In the genomic region with DNA sequence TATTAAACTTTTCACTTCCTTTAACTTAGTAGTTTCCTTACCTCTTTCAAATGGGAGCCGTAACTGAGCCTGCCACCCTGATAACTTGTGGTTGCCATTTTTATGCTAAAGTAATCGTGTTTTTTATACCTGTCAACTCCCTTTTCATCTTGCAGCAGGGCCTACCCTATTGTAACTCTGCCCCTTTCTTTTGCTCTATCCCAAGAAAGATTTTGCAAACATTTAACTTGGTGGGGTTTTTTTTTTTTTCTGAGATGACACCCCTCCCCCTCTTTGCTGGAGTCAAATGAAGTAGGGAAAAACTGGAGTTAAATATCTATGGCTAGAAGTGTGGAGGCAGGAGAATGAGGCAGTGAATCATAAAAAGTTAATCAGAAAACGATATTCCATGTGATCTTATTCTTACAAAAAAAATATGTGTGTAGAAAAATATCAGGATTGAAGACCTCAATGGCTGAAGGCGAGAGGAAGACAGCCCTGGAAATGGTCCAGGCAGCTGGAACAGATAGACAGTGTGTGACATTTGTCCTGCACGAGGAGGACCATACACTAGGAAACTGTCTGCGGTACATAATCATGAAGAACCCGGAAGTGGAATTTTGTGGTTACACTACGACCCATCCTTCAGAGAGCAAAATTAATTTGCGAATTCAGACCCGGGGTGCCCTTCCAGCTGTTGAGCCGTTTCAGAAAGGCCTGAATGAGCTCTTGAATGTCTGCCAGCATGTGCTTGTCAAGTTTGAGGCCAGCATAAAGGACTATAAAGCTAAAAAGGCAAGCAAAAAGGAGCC, we compare ENCODE assay signal across 7 mouse cellular contexts. TPM values are rescaled to one million over a fixed set of nuclear protein-coding genes. Genes with fewer than 3 reads are reported as not detected.
A peak's percentile ranks its signal among the peaks of the same experiment; 100 is the strongest.
DNase-seq lines count a peak whose midpoint lies in the region; ATAC-seq lines count a peak whose summit lies in the region.

No protein-coding gene starts in this region.

- 69% methylated on average over 11 of the region's 11 CpGs for WGBS in neural tube, embryonic 11.5 days
- 49% methylated on average over 11 of the region's 11 CpGs for WGBS in forebrain, embryonic 14.5 days
- WGBS in neural tube, embryonic 15.5 days: 49% methylated on average over 11 of the region's 11 CpGs

- peak overlapping the region; percentile 86 for H3K4me3 ChIP-seq in neural tube, embryonic 11.5 days (ENCODE audit: low read depth, low read length)
- H3K4me3 ChIP-seq in forebrain, embryonic 14.5 days (ENCODE audit: low read depth, low read length): peak overlapping the region; percentile 62
- peak overlapping the region; percentile 58 for H3K4me3 ChIP-seq in neural tube, embryonic 15.5 days (replicated peaks)

- H3K4me2 ChIP-seq in neural tube, embryonic 11.5 days (ENCODE audit: low read depth): peak overlapping the region; percentile 96
- H3K4me2 ChIP-seq in forebrain, embryonic 14.5 days (ENCODE audit: low read length): peak overlapping the region; percentile 93
- H3K4me2 ChIP-seq in neural tube, embryonic 15.5 days: peak overlapping the region; percentile 97

- H3K27me3 ChIP-seq in neural tube, embryonic 11.5 days (ENCODE audit: control insufficient read depth, insufficient read depth, low read length): no peaks in the 10 kb centered on the region
- no peaks in the 10 kb centered on the region for H3K27me3 ChIP-seq in forebrain, embryonic 14.5 days (replicated peaks; ENCODE audit: control insufficient read depth, insufficient read depth, low read length)
- H3K27me3 ChIP-seq in neural tube, embryonic 15.5 days (replicated peaks): no peaks in the 10 kb centered on the region; the same call in 1 of the 2 replicates

- H3K9me3 ChIP-seq in neural tube, embryonic 11.5 days (ENCODE audit: control insufficient read depth, low read length): no peaks in the 10 kb centered on the region
- no peaks in the 10 kb centered on the region for H3K9me3 ChIP-seq in forebrain, embryonic 14.5 days (replicated peaks; ENCODE audit: control insufficient read depth, low read length)
- H3K9me3 ChIP-seq in neural tube, embryonic 15.5 days (replicated peaks): no peaks in the 10 kb centered on the region

- no peak overlapping the region for H3K27ac ChIP-seq in neural tube, embryonic 11.5 days (ENCODE audit: low read depth, low read length)
- no peak overlapping the region for H3K27ac ChIP-seq in forebrain, embryonic 14.5 days (ENCODE audit: low read depth, low read length)
- no peak overlapping the region for H3K27ac ChIP-seq in neural tube, embryonic 15.5 days (replicated peaks)

- peaks cover 11% of the 10 kb centered on the region for H3K4me1 ChIP-seq in neural tube, embryonic 11.5 days (ENCODE audit: control insufficient read depth, insufficient read depth, low read length)
- peaks cover 12% of the 10 kb centered on the region for H3K4me1 ChIP-seq in forebrain, embryonic 14.5 days (ENCODE audit: control insufficient read depth, insufficient read depth, low read length)
- H3K4me1 ChIP-seq in neural tube, embryonic 15.5 days: peaks cover 27% of the 10 kb centered on the region

- no peak for ATAC-seq in neural tube, embryonic 11.5 days (ENCODE audit: insufficient read depth, low FRiP score, low TSS enrichment)
- no peak for ATAC-seq in forebrain, embryonic 14.5 days
- ATAC-seq in neural tube, embryonic 15.5 days (ENCODE audit: low FRiP score): no peak

- peak overlapping the region; percentile 59 for H3K9ac ChIP-seq in neural tube, embryonic 11.5 days (ENCODE audit: low read length)
- peak overlapping the region; percentile 80; the same call in 1 of the 2 replicates for H3K9ac ChIP-seq in forebrain, embryonic 14.5 days (ENCODE audit: low read length)
- H3K9ac ChIP-seq in neural tube, embryonic 15.5 days (replicated peaks): peak overlapping the region; percentile 79

- DNase-seq in neural tube, embryonic 11.5 days (ENCODE audit: low spot score): no peak
- DNase-seq in neural tube, embryonic 10.5 days (ENCODE audit: extremely low spot score, low spot score): no peak
- no peak for DNase-seq in forebrain, embryonic 14.5 days (ENCODE audit: low spot score)
- peak; percentile 63 to 67 for DNase-seq in kidney, postnatal 25 days
- DNase-seq in layer of hippocampus, postnatal 36 days: no peak
- no peak for DNase-seq in thymus, postnatal 0 days (ENCODE audit: low spot score)

- no peaks in the 10 kb centered on the region for H3K36me3 ChIP-seq in neural tube, embryonic 11.5 days (ENCODE audit: control insufficient read depth, insufficient read depth, low read length)
- 0 out of 2 replicates have a peak, but pooled peaks cover 3% of the 10 kb centered on the region for H3K36me3 ChIP-seq in forebrain, embryonic 14.5 days (ENCODE audit: control insufficient read depth, insufficient read depth, low read length)
- H3K36me3 ChIP-seq in neural tube, embryonic 15.5 days: no peaks in the 10 kb centered on the region

RNA-seq across cellular contexts. Expression of a gene that starts 1.5 kb away (rescaled TPM):
- polyA plus RNA-seq in neural tube, embryonic 11.5 days (2014; fragmentation: Nextera tagmentation; extraction: Ambion mirVana): 106 and 113 TPM in 2 replicates
- polyA plus RNA-seq in forebrain, embryonic 14.5 days (2014; fragmentation: Nextera tagmentation; extraction: Ambion mirVana): 121 and 135 TPM in 2 replicates
- 106 and 112 TPM in 2 replicates for polyA plus RNA-seq in neural tube, embryonic 15.5 days (2015; fragmentation: Nextera tagmentation; extraction: Ambion mirVana)
- 10 to 100 TPM; 64.7 to 68.5 TPM for total RNA-seq in layer of hippocampus, postnatal 36 days (2021)
- 188 and 189 TPM in 2 replicates for polyA plus RNA-seq in thymus, postnatal 0 days (2015; fragmentation: Nextera tagmentation; extraction: Ambion mirVana)

RNA-seq across cellular contexts. Expression of a gene that starts 1.9 kb away (rescaled TPM):
- polyA plus RNA-seq in neural tube, embryonic 11.5 days (2014; fragmentation: Nextera tagmentation; extraction: Ambion mirVana): 9.8 and 10.5 TPM in 2 replicates
- 8.1 and 10.9 TPM in 2 replicates for polyA plus RNA-seq in forebrain, embryonic 14.5 days (2014; fragmentation: Nextera tagmentation; extraction: Ambion mirVana)
- polyA plus RNA-seq in neural tube, embryonic 15.5 days (2015; fragmentation: Nextera tagmentation; extraction: Ambion mirVana): 4.2 and 6.5 TPM in 2 replicates
- 1 to 10 TPM; 5.6 to 6.2 TPM for total RNA-seq in layer of hippocampus, postnatal 36 days (2021)
- 8.8 and 11.1 TPM in 2 replicates for polyA plus RNA-seq in thymus, postnatal 0 days (2015; fragmentation: Nextera tagmentation; extraction: Ambion mirVana)

Comparison
In these comparisons a context has a peak if more than half of its experiments do, and no peak if none do; other contexts are left out.
1. DNase-seq: peak in kidney, postnatal 25 days (2 of 2); none in neural tube, embryonic 11.5 days (single experiment), neural tube, embryonic 10.5 days (single experiment), forebrain, embryonic 14.5 days (single experiment), layer of hippocampus, postnatal 36 days (0 of 2) and thymus, postnatal 0 days (single experiment).
2. Peak in every context shown above with its lines, with median percentiles within 50 percentile points of each other: H3K4me2 ChIP-seq, H3K4me3 ChIP-seq and H3K9ac ChIP-seq.